Mouse (Mus musculus): ENCODE measurements around the gene Accs. TPM values are rescaled to one million over a fixed set of nuclear protein-coding genes. Genes with fewer than 3 reads are reported as not detected.
A peak's percentile ranks its signal among the peaks of the same experiment; 100 is the strongest.

The Accs gene
- total RNA-seq, 2 experiments from 2014 or later = 1.7 to 2.2 TPM

DNA sequence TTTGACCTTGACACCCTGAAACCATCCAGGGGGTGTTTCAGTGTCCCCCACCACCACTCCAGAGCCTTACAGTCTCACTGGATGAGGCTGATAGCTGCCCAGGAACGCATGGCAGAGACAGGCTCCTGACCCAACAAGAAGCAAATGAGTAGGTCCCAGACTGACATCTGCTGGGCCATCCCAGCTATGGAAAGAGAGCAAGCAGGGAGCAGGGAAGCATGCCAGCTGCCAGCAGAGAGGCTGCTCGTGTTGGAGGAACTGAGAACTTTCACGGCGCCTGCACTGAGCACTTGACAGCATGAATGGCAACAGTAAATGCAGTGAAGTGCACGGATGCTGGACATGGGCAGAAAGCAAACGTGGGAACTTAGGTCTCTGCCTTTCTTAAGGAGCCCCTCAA, 9.6 kb downstream of the Accs start:
- Histone ChIP-seq H3K4me3 (no peak overlapping the region), H3K27ac (peak overlapping the region; percentile 0; the same call in 1 of the 2 replicates)
- DNase-seq = peak; percentile 51
- no peak for TF ChIP-seq CTCF (IDR thresholded peaks at IDR 0.05)
- intact Hi-C loops (cut with DNase I) = no loop called here

DNA sequence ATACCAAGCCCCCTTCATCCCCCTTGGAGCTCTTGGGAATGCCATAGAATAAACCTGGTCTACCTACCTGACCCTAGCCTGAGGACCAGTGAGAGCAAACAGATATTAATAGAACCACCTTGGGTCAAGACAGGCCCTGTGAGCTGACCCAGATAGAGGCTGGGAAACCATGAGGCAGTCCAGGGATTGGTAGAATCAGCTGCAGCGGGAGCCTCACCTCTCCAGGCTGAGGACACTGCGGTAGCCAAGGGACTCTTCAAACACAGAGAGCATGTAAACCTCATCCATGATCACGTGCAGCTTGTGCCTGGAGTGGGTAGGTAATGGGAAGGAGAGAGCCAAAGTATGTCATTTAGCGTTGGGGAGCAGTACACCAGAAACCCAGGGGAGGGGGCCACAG, 10.8 kb downstream of the Accs start:
- peak; percentile 45 for DNase-seq
- Histone ChIP-seq H3K27ac (peak overlapping the region; percentile 74), H3K4me3 (no peak overlapping the region)
- TF ChIP-seq CTCF (IDR thresholded peaks at IDR 0.05) = no peak
- intact Hi-C loops (cut with DNase I) = no loop called here

DNA sequence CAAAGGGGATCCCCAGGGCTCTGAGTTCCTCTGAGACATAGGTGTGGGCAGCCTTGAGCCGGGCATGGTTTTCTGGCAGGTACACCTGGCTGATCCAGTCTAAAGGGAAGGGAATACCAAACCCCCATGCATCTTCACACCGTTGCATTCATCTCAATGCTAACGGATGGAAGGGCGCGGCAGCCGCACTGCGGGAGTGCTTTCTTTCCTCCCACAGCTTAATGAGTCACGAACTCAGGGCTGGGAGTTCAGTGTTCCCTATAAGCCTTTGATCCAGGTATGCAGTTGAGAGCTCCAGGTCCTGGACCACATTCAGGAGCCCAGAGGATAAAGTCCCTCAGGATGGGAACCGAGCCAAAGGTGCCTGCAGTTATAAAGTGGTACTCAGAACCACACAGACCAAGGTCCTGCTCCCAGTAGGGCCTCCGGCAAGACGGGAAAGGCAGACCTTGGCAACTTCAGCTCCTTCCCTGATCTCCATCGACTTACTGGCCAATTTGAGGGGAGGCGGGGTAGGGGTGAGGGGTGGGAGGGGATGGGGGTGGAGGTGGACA, 13.4 kb downstream of the Accs start:
- Histone ChIP-seq H3K27ac (no peak overlapping the region), H3K4me3 (no peak overlapping the region)
- TF ChIP-seq CTCF (IDR thresholded peaks at IDR 0.05) = no peak
- no peak for DNase-seq
- intact Hi-C loops (cut with DNase I) = no loop called here

DNA sequence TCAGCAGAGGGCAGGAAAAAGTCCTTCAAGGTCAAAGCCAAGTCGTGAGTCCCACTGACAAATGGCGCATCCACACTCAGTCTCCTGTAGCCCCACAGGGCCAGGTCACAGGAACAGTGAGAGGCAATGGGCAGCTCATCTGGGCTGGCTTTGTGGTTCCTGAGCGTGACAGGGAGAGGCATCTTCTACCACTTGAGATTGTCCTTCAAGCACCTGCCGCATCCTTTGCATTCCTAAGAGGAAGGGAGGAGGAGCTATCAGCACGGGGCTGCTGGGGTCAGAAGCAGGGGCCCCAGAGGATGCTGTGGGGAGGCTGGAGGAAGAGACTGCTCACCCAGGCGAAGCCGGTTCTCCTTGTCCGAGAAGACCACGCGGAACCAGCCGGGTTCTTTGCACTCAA, 14.1 kb downstream of the Accs start:
- no peak for TF ChIP-seq CTCF (IDR thresholded peaks at IDR 0.05)
- Histone ChIP-seq H3K27ac (no peak overlapping the region), H3K4me3 (no peak overlapping the region)
- intact Hi-C loops (cut with DNase I) = no loop called here
- no peak for DNase-seq

DNA sequence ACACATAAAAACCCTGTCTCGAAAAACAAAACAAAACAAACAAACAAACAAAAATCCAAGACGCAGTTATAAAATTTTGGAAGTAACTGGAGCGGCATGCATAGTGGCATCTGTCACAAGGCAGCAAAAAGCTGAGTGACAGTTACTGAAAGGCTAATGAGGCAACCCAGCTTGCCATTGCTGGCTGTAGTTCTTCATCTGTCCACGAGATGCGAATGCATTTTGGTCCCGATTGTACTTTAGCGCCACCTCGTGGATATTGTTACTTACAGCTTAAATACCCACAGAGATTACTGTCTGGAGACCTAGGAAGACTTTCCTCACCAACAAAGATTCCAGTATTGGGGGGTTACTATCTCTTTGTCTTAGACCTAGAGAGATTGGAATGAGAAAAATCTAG, 26.2 kb downstream of the Accs start:
- TF ChIP-seq CTCF (IDR thresholded peaks at IDR 0.05) = peak; percentile 97
- peak; percentile 67 for DNase-seq

DNA sequence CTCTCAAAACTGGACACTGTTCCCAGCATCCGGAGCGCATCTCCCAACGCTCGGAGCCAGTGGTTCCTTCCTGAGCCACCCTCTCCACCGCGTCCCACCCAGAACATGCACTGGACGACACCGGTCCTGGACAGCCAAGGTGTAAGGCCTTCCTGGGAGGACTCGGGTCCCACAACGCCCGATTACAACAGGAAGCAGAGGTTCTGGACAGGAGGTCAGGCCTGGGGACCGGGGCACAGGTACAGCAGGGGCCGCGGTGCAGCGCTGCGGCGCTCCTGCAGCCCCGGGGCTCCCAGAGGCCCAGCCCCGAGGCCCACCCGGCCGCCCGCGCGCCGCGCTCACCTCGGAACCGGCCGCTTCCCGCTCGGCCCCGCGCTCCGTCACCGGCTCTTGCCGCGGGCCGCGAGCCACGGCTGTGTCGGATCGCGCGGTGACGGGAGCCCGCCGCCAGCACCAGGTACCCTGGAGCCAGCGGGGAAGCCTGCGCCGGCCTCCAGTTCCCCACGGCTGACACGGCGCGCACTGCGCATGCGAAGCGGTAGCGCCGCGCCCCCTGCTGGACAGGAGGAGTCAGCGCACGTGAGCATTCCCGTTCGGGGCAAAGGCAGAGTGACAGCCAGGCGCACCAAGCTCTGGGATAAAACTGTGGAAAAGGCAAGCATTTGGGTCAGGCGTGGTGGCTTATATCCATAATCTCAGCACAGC, 27.5 kb downstream of the Accs start, which contains the start of gene Ext2:
Gene Ext2 (minus strand): TSS at position 524 of the 705 bp plus-strand sequence.
- peak; percentile 91 for DNase-seq
- Histone ChIP-seq H3K4me3 (peak within 1 kb of the TSS; percentile 86), H3K27ac (peak within 1 kb of the TSS; percentile 86)
- intact Hi-C loops (cut with DNase I) = no loop called here
- peak; percentile 100 for TF ChIP-seq CTCF (IDR thresholded peaks at IDR 0.05)

More for the DNA sequence above, 26.2 kb downstream of the Accs start:
- intact Hi-C loops (cut with DNase I) = no loop called here
- Histone ChIP-seq H3K4me3 (no peak overlapping the region), H3K27ac (no peak overlapping the region)

DNA sequence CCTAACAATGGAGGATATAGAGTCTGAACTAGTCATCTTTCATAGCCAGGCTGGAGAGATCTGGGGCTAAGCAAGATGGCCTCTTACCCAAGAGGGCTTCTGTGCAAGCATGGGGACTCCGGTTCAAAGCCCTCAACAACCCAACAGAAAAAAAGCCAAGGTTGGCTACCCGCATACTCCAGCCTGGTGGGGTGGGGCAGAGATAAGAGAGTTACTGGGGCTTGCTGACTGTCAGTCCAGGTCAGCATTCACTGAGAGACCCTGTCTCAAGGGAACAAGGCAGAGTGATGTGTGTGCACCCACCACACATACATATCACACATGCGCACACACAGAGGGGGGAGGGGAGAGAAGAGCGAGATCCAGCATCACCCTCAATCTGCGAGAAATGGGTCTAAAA, 32.0 kb downstream of the Accs start:
- no peak overlapping the region for H3K4me3 ChIP-seq
- no peak for TF ChIP-seq CTCF (IDR thresholded peaks at IDR 0.05)
- intact Hi-C loops (cut with DNase I) = loop anchor here (10.0 kb wide), 1 partner anchor 343 kb away; no protein-coding TSS in a partner anchor

DNA sequence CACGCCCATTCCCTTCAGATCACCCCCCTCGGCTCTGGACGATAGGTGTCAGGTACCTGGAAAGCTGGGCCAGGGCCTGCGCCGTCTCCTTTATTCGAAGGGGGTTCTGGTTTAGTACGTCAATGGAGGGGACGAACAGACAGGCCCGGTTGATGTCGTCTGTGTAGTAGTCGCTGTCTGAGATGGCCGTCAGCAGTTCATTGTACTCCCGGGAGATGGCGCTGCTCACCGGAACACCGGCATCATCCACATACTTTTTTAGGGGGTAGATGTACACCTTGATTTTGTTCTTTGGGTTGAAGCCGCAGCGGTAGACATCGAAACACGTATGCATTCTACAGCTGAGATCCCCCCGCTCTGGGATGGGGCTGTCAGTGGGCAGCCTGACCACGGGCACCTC, 36.4 kb downstream of the Accs start:
- H3K4me3 ChIP-seq = no peak overlapping the region
- no peak for TF ChIP-seq CTCF (IDR thresholded peaks at IDR 0.05)
- no peak for DNase-seq
- intact Hi-C loops (cut with DNase I) = loop anchor here (10.0 kb wide), 1 partner anchor 339 kb away; no protein-coding TSS in a partner anchor
- H3K27ac ChIP-seq = no peak overlapping the region

More for the DNA sequence above, 32.0 kb downstream of the Accs start:
- DNase-seq = no peak
- H3K27ac ChIP-seq = no peak overlapping the region

DNA sequence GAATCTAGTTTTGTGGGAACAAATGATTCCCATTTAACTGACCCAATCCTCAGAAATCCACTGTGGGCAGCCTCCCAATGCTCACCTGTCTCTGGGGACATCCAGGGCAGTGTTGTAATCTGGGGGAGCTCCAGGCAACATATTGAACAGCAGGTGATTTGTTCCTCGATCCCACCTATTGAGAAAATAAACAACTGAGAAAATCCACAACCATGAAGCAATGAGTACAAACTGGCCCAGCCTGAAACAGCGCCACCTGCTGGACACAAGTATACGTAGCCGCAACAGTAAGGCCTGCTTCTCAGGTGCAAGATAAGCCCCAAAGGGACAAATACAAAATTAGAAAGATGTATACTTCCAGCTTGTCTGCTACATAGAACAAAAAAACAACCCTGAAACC, 37.9 kb downstream of the Accs start:
- peak; percentile 94 for TF ChIP-seq CTCF (IDR thresholded peaks at IDR 0.05)
- no peak overlapping the region for H3K4me3 ChIP-seq
- H3K27ac ChIP-seq = peak overlapping the region; percentile 80
- peak; percentile 70 for DNase-seq
- intact Hi-C loops (cut with DNase I) = loop anchor here (10.0 kb wide), 1 partner anchor 337 kb away; no protein-coding TSS in a partner anchor

DNA sequence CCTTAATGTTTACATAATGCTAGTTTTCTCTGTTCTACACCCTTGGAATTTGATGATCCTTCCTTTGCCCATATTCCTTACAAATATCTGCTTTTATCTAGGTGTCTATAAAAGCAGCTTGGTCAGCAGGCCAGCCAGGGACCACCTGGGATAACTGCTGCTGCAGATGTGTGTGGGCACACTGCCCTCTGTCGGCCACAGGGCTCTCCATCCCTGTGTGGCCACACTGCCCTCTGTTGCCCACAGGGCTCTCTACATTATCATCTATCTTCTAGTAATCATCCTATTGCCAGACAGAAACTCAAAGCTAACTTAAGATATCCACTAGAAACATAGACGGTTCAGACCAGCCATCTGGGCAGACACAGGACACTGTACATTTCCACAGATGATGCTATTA, 39.8 kb downstream of the Accs start:
- peak overlapping the region; percentile 80 for H3K27ac ChIP-seq
- peak; percentile 77 for DNase-seq
- intact Hi-C loops (cut with DNase I) = loop anchor here (10.0 kb wide), 1 partner anchor 335 kb away; no protein-coding TSS in a partner anchor

DNA sequence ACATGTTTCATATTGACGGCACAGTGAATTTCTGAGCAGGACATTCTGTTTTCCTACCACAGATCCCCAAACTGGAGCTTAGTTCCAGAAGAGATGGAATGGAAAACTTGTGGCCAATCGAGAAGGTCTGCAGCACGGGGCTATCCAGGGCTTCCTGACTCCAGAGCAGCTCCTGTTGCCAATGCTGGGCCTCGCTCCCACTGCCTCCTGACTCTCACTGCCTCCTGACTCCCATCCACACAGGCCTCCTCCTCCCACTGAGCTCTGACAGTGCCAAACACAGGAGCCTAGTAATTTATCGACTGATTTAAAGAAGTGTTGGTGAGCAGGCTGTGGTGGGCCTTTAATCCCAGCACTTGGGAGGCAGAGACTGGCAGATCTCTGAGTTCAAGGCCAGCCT, 41.7 kb downstream of the Accs start:
- peak overlapping the region; percentile 31; the same call in 1 of the 2 replicates for H3K27ac ChIP-seq
- no peak for TF ChIP-seq CTCF (IDR thresholded peaks at IDR 0.05)
- intact Hi-C loops (cut with DNase I) = no loop called here
- no peak overlapping the region for H3K4me3 ChIP-seq
- DNase-seq = peak; percentile 66

More for the DNA sequence above, 39.8 kb downstream of the Accs start:
- no peak overlapping the region for H3K4me3 ChIP-seq
- TF ChIP-seq CTCF (IDR thresholded peaks at IDR 0.05) = peak; percentile 100; the same call in 1 of the 2 replicates

DNA sequence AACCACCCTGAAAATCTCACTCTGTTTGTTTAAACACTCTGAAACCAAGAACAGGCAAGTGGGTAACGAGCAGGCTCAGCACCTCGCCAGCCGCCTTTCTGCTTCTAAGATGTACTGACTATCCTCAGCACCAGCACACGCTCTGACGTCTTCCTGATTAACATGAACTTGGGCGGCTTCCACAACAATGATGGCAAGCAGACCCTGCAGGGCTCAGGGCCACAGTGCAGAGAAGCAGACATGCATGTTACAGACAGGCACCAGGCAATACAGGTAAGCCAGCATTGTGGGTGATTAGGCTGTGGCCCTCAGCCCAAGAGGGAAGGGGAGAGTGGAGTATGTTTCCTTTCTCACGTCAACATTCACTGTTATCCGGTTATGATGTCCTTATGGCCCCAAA, 42.3 kb downstream of the Accs start:
- H3K27ac ChIP-seq = peak overlapping the region; percentile 66; the same call in 1 of the 2 replicates
- intact Hi-C loops (cut with DNase I) = no loop called here
- DNase-seq = no peak
- no peak for TF ChIP-seq CTCF (IDR thresholded peaks at IDR 0.05)
- no peak overlapping the region for H3K4me3 ChIP-seq

DNA sequence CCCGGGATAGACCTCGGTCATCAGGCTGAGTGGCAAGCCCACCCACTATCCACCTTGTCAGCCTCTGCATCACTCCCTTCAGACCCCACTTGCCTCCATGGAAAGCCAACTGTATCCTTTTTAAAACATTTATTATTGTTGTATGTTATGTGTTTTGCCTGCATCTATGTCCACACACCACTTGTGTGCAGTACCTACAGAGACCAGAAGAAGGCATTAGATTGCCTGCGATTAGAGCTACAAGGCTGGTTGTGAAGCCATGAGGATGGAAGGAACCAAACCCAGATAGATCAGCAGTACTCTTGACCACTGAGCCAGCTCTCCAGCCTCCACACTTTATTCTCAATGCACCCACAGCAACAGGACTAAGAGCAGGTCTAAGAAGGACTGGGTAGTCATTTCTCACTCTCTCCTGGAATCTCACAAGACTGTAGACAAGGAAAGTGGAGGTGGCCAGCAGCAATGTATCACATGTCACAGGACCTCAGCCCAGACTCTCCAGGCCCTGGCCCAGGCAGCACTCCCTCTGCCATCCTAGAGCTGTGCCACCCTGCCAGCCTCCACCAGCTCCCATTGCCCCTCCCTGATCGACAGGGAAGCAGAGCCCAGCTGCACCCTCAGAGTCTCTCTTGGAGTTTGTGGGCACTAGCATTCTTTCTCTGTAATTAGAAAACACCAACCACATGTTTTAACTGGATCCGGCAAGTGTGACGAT, 43.1 kb downstream of the Accs start:
- Histone ChIP-seq H3K4me3 (no peak overlapping the region), H3K27ac (peak overlapping the region; percentile 66)
- intact Hi-C loops (cut with DNase I) = no loop called here
- TF ChIP-seq CTCF (IDR thresholded peaks at IDR 0.05) = peak; percentile 38
- peak; percentile 84 for DNase-seq

Measured in gastrocnemius, adult 2 months (tissue).